Mouse (Mus musculus) neural tube, embryonic 13.5 days (tissue): ENCODE measurements at regions not wholly inside any gene's neighbourhood (a gene's known extent, or its start where the extent isn't known, plus 50 kb on each side); places are given as distances from the start of the nearest gene placed in this dataset.

Experiments
- ATAC-seq: fragments of 200-750 bp; cut with Nextera tagmentation; 2 replicates; pipeline ENCODE4 v1.8.0; 2017; ENCODE audit warnings: low read depth, mild to moderate bottlenecking, moderate TSS enrichment, moderate library complexity
- H3K27ac ChIP-seq: fragments of 300-500 bp; sonication (generic); replicated peaks from 2 replicates; pipeline ENCODE4 v1.5.1; 2015; ENCODE audit warnings: moderate library complexity, mild to moderate bottlenecking, inconsistent platforms
- H3K27me3 ChIP-seq: fragments of 300-500 bp; sonication (generic); 2 replicates; pipeline ENCODE4 v1.6.1; 2015; ENCODE audit warnings: mild to moderate bottlenecking, inconsistent platforms
- H3K36me3 ChIP-seq: fragments of 300-500 bp; sonication (generic); 2 replicates; pipeline ENCODE4 v1.6.1; 2015; ENCODE audit warnings: mild to moderate bottlenecking, inconsistent platforms
- H3K4me1 ChIP-seq: fragments of 300-500 bp; sonication (generic); replicated peaks from 2 replicates; pipeline ENCODE4 v1.6.1; 2015; ENCODE audit warnings: inconsistent platforms
- H3K4me2 ChIP-seq: fragments of 300-500 bp; sonication (generic); 2 replicates; pipeline ENCODE4 v1.6.1; 2015; ENCODE audit warnings: inconsistent platforms, mild to moderate bottlenecking, moderate library complexity
- H3K4me3 ChIP-seq: fragments of 300-500 bp; sonication (generic); 2 replicates; pipeline ENCODE4 v1.5.1; 2015; ENCODE audit warnings: mild to moderate bottlenecking, inconsistent platforms
- H3K9ac ChIP-seq: fragments of 300-500 bp; sonication (generic); 2 replicates; pipeline ENCODE4 v1.6.1; 2015; ENCODE audit warnings: moderate library complexity, mild to moderate bottlenecking, inconsistent platforms
- H3K9me3 ChIP-seq: fragments of 300-500 bp; sonication (generic); 2 replicates; pipeline ENCODE4 v1.6.1; 2016; ENCODE audit warnings: inconsistent platforms
- WGBS: fragments of 180-500 bp; shearing (Covaris S2); methylation state at CpG from one replicate; pipeline ENCODE4 v1.1.7; 2015; 5-methylcytosine and 5-hydroxymethylcytosine counted together

- 81% methylated on average over 5 of the region's 5 CpGs for WGBS
- H3K9ac ChIP-seq: no peak overlapping the region
- H3K4me1 ChIP-seq: peaks cover 31% of the 10 kb centered on the region
- ATAC-seq: no peak
- peaks cover 3% of the 10 kb centered on the region; the same call in 1 of the 2 replicates for H3K9me3 ChIP-seq
- no peak overlapping the region for H3K27ac ChIP-seq
- H3K4me2 ChIP-seq: no peak overlapping the region
- no peaks in the 10 kb centered on the region for H3K27me3 ChIP-seq
- H3K4me3 ChIP-seq: no peak overlapping the region
- H3K36me3 ChIP-seq: no peaks in the 10 kb centered on the region
Observed at GRCm38 (mm10) chr12:109521199-109521780, 68.7 kb downstream of the Dlk1 start.

GRCm38 (mm10) chr12:109520414-109520813 is 67.8 kb downstream of the Dlk1 start:
- Histone ChIP-seq H3K4me2 (no peak overlapping the region), H3K9me3 (no peaks in the 10 kb centered on the region), H3K4me1 (peaks cover 31% of the 10 kb centered on the region), H3K27me3 (no peaks in the 10 kb centered on the region), H3K27ac (peak overlapping the region; percentile 35; the same call in 1 of the 2 replicates), H3K4me3 (no peak overlapping the region), H3K9ac (no peak overlapping the region), H3K36me3 (no peaks in the 10 kb centered on the region)
- ATAC-seq: no peak
- whole genome bisulfite sequencing: 16% methylated on average over 8 of the region's 8 CpGs

- H3K9me3 ChIP-seq: no peaks in the 10 kb centered on the region
- no peaks in the 10 kb centered on the region for H3K36me3 ChIP-seq
- no peaks in the 10 kb centered on the region for H3K27me3 ChIP-seq
- H3K4me3 ChIP-seq: no peak overlapping the region
- 16% methylated on average over 5 of the region's 5 CpGs for WGBS
- peaks cover 31% of the 10 kb centered on the region for H3K4me1 ChIP-seq
- no peak overlapping the region for H3K9ac ChIP-seq
- H3K4me2 ChIP-seq: no peak overlapping the region
- no peak overlapping the region for H3K27ac ChIP-seq
- peak; percentile 86 for ATAC-seq
Observed at GRCm38 (mm10) chr12:109519838-109520237, 67.2 kb downstream of the Dlk1 start.

GRCm38 (mm10) chr12:109518413-109519021 is 65.9 kb downstream of the Dlk1 start:
- H3K27me3 ChIP-seq: no peaks in the 10 kb centered on the region
- H3K36me3 ChIP-seq: no peaks in the 10 kb centered on the region
- 17% methylated on average over 7 of the region's 7 CpGs for WGBS
- no peak overlapping the region for H3K9ac ChIP-seq
- ATAC-seq: no peak
- H3K4me3 ChIP-seq: no peak overlapping the region
- H3K9me3 ChIP-seq: no peaks in the 10 kb centered on the region
- H3K27ac ChIP-seq: no peak overlapping the region
- no peak overlapping the region for H3K4me2 ChIP-seq
- H3K4me1 ChIP-seq: peaks cover 31% of the 10 kb centered on the region

- H3K4me1 ChIP-seq: peaks cover 31% of the 10 kb centered on the region
- ATAC-seq: no peak
- WGBS: 67% methylated on average over 7 of the region's 7 CpGs
- no peaks in the 10 kb centered on the region for H3K27me3 ChIP-seq
- no peak overlapping the region for H3K27ac ChIP-seq
- no peak overlapping the region for H3K4me3 ChIP-seq
- no peaks in the 10 kb centered on the region for H3K36me3 ChIP-seq
- H3K9ac ChIP-seq: no peak overlapping the region
- H3K9me3 ChIP-seq: no peaks in the 10 kb centered on the region
- H3K4me2 ChIP-seq: no peak overlapping the region
Observed at GRCm38 (mm10) chr12:109517764-109518163, 65.1 kb downstream of the Dlk1 start.

GRCm38 (mm10) chr12:109516961-109517360 is 64.3 kb downstream of the Dlk1 start:
- Histone ChIP-seq H3K4me1 (peaks cover 39% of the 10 kb centered on the region), H3K27me3 (no peaks in the 10 kb centered on the region), H3K36me3 (no peaks in the 10 kb centered on the region), H3K9ac (no peak overlapping the region), H3K4me2 (no peak overlapping the region), H3K4me3 (no peak overlapping the region), H3K9me3 (no peaks in the 10 kb centered on the region), H3K27ac (no peak overlapping the region)
- ATAC-seq: no peak
- 66% methylated on average over 4 of the region's 4 CpGs for WGBS

- H3K27me3 ChIP-seq: no peaks in the 10 kb centered on the region
- 89% methylated on average over 9 of the region's 9 CpGs for WGBS
- no peak overlapping the region for H3K9ac ChIP-seq
- no peak overlapping the region for H3K4me2 ChIP-seq
- H3K4me1 ChIP-seq: peaks cover 38% of the 10 kb centered on the region
- H3K4me3 ChIP-seq: no peak overlapping the region
- no peaks in the 10 kb centered on the region for H3K36me3 ChIP-seq
- no peak for ATAC-seq
- no peak overlapping the region for H3K27ac ChIP-seq
- H3K9me3 ChIP-seq: no peaks in the 10 kb centered on the region
Observed at GRCm38 (mm10) chr12:109514292-109514818, 61.7 kb downstream of the Dlk1 start.
